Mouse (Mus musculus) adrenal gland, adult (tissue): Measurements from ENCODE around the gene Rora.

Experiments used
- DNase-seq, 2 experiments: peaks; one replicate each; pipeline ENCODE4 v3.0.0; 2022 to 2023; ENCODE audit warnings: low spot score in 1 of 2; ENCODE audit not compliant: inconsistent age in 2 of 2

The Rora gene

DNA sequence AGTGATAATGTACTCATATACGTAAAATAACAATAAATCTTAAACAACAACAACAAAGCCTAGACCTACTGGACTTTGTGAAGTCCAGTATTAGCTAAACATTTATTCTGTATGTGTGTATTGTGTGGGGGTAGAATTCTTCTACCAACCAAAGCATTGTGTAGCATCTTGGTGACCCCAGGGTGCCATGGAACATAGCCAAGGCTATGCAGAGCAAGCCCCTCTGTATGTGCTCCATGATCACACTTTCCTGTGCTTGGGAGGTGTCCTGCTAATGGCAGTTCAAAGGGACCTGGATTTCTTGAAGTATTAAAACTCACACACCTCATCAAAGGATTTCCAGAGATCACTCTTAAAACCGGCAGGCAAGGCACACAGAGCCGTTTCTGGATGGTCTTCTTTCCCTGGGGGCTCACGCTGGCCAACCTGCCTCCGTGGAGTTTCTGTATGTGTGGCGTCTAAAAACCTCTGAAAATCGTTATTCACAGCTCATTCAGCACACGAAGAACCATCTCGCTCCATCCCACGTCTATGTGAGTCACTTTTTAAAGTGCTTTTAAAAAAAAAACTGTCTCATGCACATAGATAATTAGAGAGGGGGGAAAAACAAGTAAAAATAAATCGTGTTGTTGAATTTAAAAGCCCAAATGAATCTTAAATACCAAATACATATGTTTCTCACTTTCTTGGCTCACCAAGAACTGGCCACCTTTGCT lies 92.5 kb downstream of the Rora start:
- no peak for DNase-seq

DNA sequence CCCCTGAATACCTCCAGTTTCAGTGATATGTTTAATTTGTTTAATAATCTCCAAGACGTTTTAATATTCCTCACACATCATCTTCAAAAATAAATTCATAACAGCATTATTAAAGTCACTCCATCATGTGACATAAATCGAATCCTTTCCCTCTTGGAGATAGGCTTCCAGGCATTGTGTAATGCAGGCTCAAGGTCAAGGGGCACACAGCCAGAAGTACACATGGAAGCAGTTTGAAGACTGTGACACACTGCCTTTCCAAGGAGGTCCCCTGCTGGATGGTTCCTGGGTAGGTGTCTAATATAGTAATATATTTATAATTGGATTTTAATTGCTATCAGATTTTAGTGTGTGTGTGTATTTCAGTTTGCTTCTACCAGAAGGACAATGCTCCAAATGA lies 103.4 kb downstream of the Rora start:
- DNase-seq: peak; percentile 75 to 88

DNA sequence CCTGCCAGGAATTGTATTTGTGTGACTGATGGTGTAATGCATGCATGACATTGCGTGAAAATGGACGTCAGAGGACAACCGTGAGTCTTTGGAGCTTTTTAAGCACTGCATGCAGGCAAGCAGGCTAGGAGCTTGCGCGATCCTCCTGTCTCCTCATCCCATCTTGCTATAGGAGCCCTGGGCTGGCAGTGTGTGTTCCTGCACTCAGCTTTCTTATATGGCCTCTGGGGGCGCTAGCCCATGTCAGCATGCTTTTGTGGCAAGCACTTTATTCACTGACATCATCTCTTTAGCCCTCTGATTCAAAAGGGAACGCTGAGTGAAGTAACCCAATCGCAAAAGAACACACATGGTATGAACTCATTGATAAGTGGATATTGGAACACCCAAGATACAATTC lies 105.7 kb downstream of the Rora start:
- no peak for DNase-seq

DNA sequence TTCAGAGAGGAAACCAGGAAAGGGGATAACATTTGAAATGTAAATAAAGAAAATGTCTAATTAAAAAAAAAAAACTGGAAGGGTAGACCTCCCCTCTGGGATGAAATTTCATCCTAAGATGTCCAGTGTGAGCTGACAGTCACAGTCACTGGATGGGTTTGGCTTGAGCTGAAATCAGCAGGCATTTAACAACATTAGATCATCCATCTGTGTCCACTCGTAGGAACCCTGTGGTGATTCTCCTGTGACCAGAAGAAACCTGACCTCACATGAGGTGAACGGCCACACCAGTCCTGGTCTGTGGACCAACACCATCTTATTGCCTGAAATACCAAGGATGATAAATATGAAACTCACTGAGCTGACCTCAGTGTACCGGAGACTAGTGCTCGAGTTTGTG lies 106.7 kb downstream of the Rora start:
- no peak for DNase-seq

DNA sequence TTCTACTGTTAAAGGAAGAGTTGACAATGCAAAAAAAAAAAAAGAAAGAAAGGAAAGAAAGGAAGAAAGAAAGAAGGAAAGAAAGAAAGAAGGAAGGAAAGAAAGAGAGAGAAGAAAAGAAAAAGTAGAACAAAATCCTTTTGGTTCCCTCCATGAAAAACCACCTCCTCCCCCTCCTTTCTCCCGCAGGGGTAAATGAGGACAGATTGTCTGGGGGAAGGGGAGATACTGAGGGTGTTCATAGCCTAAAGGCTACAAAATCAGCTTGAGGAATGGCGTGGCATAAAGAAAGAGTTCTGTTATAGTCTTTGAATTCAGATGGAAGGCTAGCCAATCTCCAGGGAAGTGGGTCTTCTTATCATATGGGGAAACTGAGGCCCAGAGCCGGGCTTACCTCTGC lies 107.3 kb downstream of the Rora start:
- no peak for DNase-seq

DNA sequence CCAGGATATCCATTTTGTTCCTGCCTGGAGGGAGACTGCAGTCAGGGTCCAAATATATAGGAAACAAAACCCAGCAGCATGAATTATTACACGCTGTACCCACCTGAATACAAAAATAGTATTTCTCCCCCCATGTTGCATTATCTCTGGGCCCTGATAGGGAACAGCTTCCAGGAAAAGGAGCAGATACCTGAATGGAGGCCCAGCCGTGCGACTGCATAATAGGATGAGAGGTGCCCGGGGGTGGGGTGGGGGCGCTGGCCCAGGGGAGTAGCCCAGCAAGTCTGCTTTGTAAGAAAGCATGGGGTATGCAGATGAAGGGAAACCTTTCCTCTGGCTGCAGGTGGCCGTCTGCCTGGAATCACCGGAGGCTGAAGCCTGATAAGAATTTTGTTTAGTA lies 108.1 kb downstream of the Rora start:
- no peak for DNase-seq

DNA sequence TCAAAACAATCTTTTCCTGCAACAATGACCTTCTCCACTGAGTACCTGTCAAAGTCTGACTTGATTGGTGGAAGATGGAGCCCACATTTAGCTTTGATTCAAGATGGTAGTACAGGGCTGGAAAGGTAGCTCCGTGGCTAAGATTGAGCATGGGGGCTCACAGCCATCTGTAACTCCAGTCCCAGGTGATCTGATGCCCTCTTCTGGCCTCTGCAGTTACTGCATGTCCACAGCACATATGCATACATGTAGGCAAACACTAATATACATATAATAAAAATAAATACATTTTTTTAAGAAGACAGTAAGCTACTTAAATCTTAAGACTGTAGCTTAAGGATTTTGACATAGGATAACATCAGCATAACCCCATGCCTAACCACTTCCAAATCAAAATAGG lies 112.0 kb downstream of the Rora start:
- DNase-seq: no peak

DNA sequence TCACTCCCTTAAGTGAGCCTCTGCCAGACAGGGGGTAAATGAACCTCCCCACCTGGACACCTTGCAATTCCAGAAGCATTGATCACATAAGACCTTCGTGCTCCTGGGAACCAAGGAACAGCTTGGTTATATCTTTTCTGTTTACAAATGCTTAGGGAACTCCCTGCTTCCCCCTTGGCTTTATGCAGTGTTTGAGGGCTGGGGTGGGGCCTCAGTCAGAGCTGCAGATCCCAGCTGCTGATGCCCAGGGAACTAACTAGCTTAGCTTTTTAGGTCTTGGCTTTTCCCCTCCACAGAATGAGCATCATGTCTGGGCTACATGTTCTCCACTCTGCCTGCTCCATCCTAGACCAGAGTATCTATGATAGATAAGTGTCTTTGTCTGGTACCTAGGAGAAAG lies 116.1 kb downstream of the Rora start:
- no peak for DNase-seq

DNA sequence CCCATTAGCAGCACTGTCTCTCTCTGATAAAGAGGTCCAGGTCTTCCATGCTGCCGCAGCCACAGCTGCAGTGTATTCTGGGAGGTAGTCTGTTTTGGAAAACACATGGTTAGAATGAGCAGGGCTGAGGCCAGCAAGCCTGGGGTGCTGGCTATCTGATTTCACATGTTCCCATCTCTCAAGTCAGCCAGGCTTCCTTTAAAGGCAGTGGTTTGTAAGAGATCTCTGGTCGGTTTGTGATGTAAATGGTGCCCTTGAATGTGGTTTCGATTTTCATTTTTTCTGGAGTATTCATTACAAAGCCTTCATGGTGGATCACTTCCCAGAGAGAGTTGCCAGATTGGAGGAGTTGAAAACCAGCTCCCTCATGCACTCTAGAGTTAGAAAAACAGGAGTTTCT lies 117.8 kb downstream of the Rora start:
- DNase-seq: peak in 1 of 2 experiments; percentile 68

DNA sequence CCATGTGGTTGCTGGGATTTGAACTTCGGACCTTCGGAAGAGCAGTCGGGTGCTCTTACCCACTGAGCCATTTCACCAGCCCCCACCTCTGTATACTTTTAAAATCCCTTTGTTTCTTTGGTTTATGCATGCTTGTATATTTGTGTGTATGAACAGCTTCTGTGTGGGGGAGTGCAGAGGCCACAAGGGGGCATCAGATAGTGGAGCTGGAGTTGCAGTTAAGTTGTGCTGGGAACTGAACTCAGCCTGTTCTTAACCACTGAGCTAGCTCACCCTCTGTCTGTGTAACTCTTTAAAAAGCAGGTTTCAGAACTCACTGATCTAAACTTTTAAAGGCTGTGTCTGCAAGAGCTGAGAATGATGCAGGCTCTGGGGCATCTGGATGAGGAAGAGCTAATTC lies 120.2 kb downstream of the Rora start:
- no peak for DNase-seq

DNA sequence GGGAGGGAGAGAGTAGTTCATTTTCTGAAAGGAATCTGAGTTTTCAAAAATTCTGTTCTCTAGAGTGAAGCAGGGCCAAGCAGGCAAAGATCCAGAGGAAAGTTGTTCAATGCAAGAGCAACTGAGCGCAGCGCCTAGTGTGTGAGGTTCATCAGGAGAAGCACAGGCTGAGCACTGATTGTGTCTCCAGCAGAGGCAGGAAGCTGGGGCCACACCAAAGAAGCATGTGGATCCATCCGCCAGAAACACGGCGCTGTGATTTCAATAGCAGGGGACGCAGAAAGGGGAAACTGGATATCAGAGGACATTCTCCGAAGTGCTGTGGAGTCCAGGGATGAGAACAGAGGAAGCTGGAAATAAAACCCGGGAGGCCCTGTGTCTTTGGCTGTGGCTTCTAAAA lies 128.4 kb downstream of the Rora start:
- DNase-seq: peak in 1 of 2 experiments; percentile 51

DNA sequence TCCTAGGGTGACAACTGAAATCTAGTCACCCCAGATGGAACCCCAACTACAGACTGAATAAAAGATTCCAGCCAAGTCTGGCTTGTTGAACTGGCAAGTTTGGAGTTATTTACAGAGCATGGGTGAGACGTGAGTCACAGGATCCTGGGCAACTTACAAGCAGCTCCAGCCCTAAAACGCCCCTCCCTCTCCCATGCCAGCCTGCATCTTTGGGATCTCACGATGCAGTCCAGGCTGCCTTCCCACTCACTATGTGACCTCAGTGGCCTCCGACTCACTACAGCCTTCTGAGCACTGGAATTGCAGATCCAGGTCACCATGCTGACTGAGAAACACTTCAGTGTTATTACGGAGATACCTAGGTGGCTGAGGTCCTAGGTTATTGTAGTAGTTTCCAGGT lies 129.0 kb downstream of the Rora start:
- peak in 1 of 2 experiments; percentile 63 for DNase-seq

DNA sequence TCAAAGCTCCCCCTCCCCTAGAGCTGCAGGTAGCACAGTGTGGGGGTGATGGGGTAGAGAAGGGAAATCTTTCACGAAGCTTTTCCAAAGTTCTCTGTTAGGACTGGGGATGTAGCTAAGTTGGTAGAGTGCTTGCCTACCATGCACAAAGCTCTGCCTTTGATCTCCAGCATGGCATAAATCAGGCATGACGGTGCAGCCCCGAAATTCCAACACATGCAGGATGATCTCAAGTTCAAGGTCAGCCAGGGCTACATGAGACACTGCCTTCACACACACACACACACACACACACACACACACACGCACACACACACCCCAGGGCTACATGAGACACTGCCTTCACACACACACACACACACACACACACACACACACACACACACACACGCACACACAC lies 129.7 kb downstream of the Rora start:
- peak; percentile 46 to 76 for DNase-seq

DNA sequence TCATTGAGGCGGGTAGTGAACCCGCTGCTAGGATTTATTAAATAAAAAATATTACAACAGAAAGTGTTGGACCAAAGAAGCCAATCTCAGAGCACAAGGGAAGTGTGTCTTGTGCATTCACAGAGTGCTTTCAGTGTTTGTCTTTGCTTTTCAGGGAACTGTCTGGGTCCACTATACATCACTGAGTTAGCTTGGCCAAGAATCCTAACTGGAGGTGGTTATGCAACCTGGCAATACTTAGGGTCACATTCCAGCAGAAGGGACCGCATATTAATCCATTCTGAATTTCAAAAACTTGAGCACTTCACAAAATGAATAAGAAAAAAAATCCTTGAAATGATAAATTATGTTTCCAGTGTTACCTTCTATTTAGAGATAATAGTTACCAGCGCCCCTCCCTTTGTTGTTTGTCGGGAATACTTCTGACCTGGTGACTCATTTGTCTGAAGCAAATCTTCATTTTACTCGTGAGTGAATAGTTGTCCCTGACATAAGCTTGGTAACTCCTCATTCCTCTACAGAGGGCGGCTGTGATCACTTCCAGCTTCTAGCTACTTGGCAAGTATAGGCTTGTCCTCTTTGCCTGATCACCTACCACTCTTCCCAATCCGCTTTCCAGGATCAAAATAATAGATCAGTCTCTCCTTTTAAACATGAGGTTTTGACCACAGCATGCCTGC lies 133.2 kb downstream of the Rora start:
- DNase-seq: peak; percentile 38 to 85

DNA sequence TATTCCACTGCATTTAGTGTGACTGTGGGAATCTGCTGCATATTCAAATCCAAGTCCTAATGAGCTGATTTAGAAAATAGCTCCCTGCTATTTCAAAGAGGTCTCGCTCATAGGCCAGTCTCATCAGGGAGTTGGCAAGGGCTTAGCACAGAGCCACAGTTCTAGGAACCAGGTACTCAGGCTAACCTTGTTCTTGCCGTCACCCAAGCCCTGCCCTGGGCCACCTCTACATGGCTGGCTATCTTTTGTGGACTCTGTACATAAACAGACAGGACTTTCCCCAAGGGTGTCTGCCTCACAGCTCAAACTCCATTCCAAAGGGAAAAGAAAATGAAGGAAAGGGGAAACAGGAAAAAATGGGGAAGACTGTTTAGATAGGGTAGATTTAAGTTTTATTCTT lies 134.1 kb downstream of the Rora start:
- DNase-seq: no peak

DNA sequence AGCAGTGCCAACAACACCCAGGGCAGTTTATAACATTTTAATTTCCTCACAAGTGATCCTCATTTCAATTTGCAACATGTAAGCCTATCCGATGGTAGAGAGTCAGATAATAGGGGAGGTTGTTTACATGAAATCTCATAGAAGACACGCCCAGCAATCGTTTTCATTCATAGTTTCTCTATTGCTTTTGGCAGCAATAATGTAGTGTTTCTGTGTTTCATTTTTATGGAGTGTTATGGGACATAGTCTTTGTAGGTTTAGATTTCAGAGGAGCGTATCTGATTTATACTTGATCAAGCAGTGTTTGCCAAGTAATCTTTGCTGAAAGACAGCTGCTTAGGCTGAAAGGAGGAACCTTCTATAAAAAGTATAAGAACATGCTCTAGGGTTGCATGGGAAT lies 137.3 kb downstream of the Rora start:
- DNase-seq: no peak

DNA sequence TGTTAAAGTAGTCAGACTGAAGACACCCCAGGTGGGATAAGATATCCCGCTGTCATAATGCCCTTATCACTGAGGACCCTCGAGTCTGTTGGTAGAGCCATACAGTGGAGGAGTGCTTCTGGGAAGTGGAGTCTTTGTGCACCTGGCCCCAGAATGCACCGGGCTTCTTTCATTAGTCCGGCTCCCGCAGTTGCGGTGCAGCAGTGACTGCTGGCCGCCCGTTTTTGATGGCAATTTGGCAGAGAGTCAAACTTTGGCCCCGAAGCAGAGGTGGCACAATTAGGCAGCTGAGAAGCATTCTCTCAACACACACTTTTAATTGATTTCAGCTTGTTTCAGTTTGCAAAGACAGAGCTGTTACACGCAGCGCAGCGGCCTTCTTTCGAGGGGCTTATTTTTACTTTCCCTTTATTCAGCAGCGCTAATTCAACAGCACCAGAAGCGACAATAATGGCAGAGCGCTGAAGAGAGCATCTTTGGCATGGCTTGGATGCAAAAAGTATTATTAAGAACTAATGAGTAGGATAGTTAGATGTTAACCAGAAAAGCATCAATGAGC lies 138.5 kb downstream of the Rora start:
- DNase-seq: no peak

DNA sequence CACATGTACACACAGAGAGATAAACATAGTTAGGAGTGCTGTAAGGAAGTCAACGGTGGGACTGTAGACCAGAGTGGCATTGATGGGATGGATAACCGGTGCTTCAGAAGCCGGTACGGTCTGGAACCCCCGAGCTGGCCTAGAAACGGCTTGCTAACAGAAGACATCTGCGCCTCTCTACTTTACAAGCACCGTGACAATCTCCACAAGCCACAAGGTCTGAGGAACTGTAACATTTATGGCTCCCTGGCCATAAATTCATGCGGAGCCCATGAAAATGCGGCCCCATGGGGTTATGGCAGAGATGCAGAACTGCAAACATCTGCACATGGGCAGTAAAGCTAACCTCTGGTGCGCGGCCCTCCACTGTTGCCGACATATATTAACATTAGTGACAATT lies 141.7 kb downstream of the Rora start:
- DNase-seq: no peak

DNA sequence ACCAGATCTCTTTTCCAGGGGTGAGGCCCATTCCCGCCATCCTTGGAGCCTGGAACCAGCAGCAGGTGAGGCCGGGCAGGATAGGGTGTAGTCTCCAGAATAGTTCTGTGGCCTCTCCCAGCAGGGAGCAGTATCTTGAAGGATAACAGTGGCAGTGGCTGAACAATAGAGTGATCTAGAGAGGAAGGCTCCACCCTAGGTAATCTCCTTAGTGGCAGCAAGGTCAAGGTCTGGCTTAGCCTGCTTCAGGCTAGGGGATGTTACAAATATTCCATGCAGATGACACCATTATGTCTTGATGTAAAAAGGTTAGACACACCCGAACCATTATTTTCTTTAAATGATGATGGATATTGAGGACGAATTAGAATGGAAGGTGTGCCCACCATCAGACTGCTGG lies 144.6 kb downstream of the Rora start:
- no peak for DNase-seq

DNA sequence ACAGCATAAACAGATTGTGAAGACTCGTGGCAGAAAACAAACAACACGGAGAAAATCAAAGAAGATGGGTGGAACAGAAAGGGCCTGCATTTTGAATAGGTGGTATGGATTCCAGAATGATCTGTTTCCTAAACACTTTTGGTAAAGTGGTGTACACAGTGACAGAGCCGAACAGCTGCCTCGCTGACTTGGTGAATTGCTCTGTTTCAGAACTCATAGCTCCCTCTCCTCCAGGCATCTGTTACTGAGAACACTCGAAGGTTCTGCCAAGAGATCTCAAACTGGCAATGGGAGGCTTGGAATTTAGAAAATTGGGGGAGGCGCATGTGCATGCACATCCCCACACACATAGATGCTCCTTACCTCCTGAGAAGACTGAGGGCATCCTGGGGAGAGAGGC lies 145.5 kb downstream of the Rora start:
- no peak for DNase-seq

DNA sequence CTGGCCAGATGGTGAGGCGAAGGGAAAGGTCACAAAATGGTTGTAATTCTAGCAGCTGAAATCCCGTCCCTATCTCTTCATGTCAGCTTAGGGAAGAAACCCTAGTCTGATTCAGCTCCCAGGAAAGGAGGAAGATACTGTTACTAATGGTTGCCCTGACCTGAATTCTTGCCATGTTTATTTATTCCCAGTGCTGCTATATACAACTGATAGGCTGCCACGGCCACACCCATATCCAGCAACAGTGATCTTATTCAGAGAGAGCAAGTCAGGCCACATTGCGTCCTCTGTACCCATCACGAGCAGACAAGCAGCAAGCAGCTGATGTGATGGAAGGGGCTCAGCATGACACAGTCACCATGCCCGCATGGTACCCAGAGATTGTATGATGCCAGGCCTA lies 150.6 kb downstream of the Rora start:
- peak in 1 of 2 experiments; percentile 47 for DNase-seq

DNA sequence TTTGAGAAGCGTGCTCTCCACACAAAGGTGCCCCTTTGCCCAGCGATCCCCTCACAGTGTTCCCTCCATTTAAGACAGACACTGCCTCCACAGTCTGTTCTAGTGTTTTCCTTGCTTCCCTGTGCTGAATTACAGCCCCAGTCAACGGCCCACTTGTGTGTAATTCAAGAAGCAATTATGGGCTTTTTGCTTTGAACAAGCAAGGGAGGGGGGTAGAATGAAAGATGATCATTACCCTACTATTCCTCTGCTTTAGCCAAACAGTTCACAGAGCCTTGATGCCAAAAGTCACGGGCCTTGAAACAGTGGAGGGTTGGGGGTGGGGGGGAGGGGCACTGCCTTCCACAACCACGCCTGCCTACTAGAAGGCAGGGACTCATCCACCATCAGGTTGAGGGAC lies 152.2 kb downstream of the Rora start:
- DNase-seq: no peak

DNA sequence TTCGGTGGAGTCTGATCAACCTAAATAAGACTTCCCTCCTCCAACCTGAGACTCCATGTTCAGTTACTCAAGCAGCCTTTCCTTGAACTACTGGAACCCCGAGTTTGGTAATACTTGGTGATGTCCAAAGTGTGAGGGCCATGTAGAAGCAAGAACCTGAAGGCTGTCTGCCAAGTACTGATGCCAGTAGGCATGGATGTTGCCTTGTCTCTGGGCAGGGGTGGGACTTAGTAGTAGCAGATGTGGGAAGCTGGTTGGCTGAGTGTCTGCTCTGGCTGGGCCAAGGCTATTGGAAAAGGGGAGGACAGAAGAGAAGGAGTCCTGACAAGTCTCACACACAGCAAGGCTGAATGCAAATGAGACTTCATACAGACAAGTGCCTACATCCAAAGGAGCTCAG lies 154.1 kb downstream of the Rora start:
- peak in 1 of 2 experiments; percentile 82 for DNase-seq
